In the genomic region with DNA sequence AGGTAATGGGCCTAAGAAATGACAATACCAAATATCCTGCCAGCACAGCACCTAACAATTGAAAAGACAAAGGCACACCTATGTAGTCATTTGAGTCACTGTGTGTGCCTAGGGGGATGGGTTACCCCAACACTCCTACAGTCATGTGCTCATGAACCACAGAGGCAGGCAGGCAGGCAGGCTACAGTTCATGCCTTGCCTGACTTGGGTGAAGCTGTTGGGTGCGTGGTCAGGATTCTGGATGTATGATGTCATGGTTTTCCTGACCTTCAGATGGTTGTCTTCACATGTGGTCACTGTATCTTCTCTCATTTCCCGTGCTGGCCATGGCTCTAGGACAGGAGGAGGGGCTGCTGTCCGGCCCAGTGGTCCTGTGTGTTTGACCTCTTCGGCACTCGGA, we compare ENCODE assay signal across 24 mouse cellular contexts. TPM values are rescaled to one million over a fixed set of nuclear protein-coding genes. Genes with fewer than 3 reads are reported as not detected.
A peak's percentile ranks its signal among the peaks of the same experiment; 100 is the strongest.
DNase-seq lines count a peak whose midpoint lies in the region; ATAC-seq and TF ChIP-seq lines count a peak whose summit lies in the region.
"Had no signal": no experiment of that assay in that cellular context is flagged by ENCODE, and none has a peak within 500 bp of the region (broad histone marks: within the 10 kb centered on the region; RNA-seq: fewer than 3 reads in every experiment).

No protein-coding gene starts in this region.

- ATAC-seq in forebrain, embryonic 13.5 days: 0 out of 2 replicates have a peak, but pooled peaks have one; percentile 46
- ATAC-seq in forebrain, postnatal 0 days: no peak
- ATAC-seq in midbrain, embryonic 12.5 days (ENCODE audit: low FRiP score, low read depth): 0 out of 2 replicates have a peak, but pooled peaks have one; percentile 27
- peak; percentile 70 for ATAC-seq in CD4-positive, CD25-positive, alpha-beta regulatory T cell, adult 4 months
- ATAC-seq in inflammation-experienced regulatory T-cells, adult 6 months: peak; percentile 76

- peaks cover 7% of the 10 kb centered on the region; the same call in 1 of the 2 replicates for H3K9me3 ChIP-seq in forebrain, embryonic 13.5 days (replicated peaks)
- no peaks in the 10 kb centered on the region for H3K9me3 ChIP-seq in forebrain, postnatal 0 days (ENCODE audit: low read length)
- H3K9me3 ChIP-seq in midbrain, embryonic 12.5 days: peaks cover 7% of the 10 kb centered on the region; the same call in 1 of the 2 replicates
- H3K9me3 ChIP-seq in midbrain, embryonic 10.5 days (replicated peaks): peaks cover 7% of the 10 kb centered on the region; the same call in 1 of the 2 replicates
- H3K9me3 ChIP-seq: embryonic facial prominence, embryonic 15.5 days; heart, embryonic 13.5 days; hindbrain, embryonic 15.5 days; limb, embryonic 15.5 days had no signal

- WGBS in forebrain, embryonic 13.5 days: 96% methylated on average over 5 of the region's 5 CpGs
- 93% methylated on average over 5 of the region's 5 CpGs for WGBS in forebrain, postnatal 0 days
- 99% methylated on average over 5 of the region's 5 CpGs for WGBS in midbrain, embryonic 12.5 days
- 95% methylated on average over 5 of the region's 5 CpGs for WGBS in midbrain, embryonic 10.5 days

- H3K27ac ChIP-seq in forebrain, embryonic 13.5 days: no peak overlapping the region
- H3K27ac ChIP-seq in forebrain, postnatal 0 days (ENCODE audit: low read depth, low read length): no peak overlapping the region
- H3K27ac ChIP-seq in midbrain, embryonic 12.5 days (replicated peaks): no peak overlapping the region
- H3K27ac ChIP-seq in midbrain, embryonic 10.5 days (replicated peaks): no peak overlapping the region
- H3K27ac ChIP-seq: embryonic facial prominence, embryonic 15.5 days; gastrocnemius, adult 2 months; heart, embryonic 13.5 days; hindbrain, embryonic 15.5 days; limb, embryonic 15.5 days had no signal

- no peak for DNase-seq in forebrain, postnatal 0 days
- DNase-seq in midbrain, embryonic 10.5 days (ENCODE audit: low spot score): no peak
- no peak for DNase-seq in embryo, embryonic 10.5 days (ENCODE audit: low spot score)
- DNase-seq in testis, postnatal 10 days (ENCODE audit: low spot score): no peak
- DNase-seq: adrenal gland, postnatal 14 days; cerebellum, adult 11-12 months; cerebellum, postnatal 25 days; gastrocnemius, adult 2 months; heart, postnatal 36 days; kidney, adult 18-20 months; kidney, postnatal 25 days; lung, embryonic 14.5 days; lung, postnatal 4 days; right cerebral cortex, postnatal 4 days; thymus, postnatal 14 days had no signal

- H3K4me1 ChIP-seq in forebrain, embryonic 13.5 days: no peaks in the 10 kb centered on the region
- no peaks in the 10 kb centered on the region for H3K4me1 ChIP-seq in forebrain, postnatal 0 days (ENCODE audit: insufficient read depth)
- H3K4me1 ChIP-seq in midbrain, embryonic 12.5 days: no peaks in the 10 kb centered on the region
- H3K4me1 ChIP-seq in midbrain, embryonic 10.5 days: no peaks in the 10 kb centered on the region
- H3K4me1 ChIP-seq: embryonic facial prominence, embryonic 15.5 days; hindbrain, embryonic 15.5 days; limb, embryonic 15.5 days had no signal

- no peak for TF ChIP-seq CTCF in forebrain, postnatal 0 days (IDR thresholded peaks at IDR 0.05; ENCODE audit: low read depth)

- peaks cover 54% of the 10 kb centered on the region for H3K36me3 ChIP-seq in forebrain, embryonic 13.5 days (ENCODE audit: poor library complexity, severe bottlenecking)
- H3K36me3 ChIP-seq in forebrain, postnatal 0 days (ENCODE audit: insufficient read depth): peaks cover 8% of the 10 kb centered on the region; the same call in 1 of the 2 replicates
- peaks cover 46% of the 10 kb centered on the region for H3K36me3 ChIP-seq in midbrain, embryonic 12.5 days
- peaks cover 87% of the 10 kb centered on the region for H3K36me3 ChIP-seq in midbrain, embryonic 10.5 days

- no peak overlapping the region for H3K9ac ChIP-seq in forebrain, embryonic 13.5 days
- no peak overlapping the region for H3K9ac ChIP-seq in forebrain, postnatal 0 days
- no peak overlapping the region for H3K9ac ChIP-seq in midbrain, embryonic 12.5 days (replicated peaks)
- H3K9ac ChIP-seq: embryonic facial prominence, embryonic 15.5 days; heart, embryonic 13.5 days; hindbrain, embryonic 15.5 days; limb, embryonic 15.5 days; lung, embryonic 14.5 days had no signal

- no peaks in the 10 kb centered on the region for H3K27me3 ChIP-seq in forebrain, embryonic 13.5 days
- no peaks in the 10 kb centered on the region for H3K27me3 ChIP-seq in forebrain, postnatal 0 days (ENCODE audit: insufficient read depth, low read length)
- no peaks in the 10 kb centered on the region for H3K27me3 ChIP-seq in midbrain, embryonic 12.5 days
- H3K27me3 ChIP-seq in midbrain, embryonic 10.5 days (ENCODE audit: low read depth, poor library complexity, severe bottlenecking): no peaks in the 10 kb centered on the region
- H3K27me3 ChIP-seq: embryonic facial prominence, embryonic 15.5 days; heart, embryonic 13.5 days; hindbrain, embryonic 15.5 days; limb, embryonic 15.5 days had no signal

- H3K4me3 ChIP-seq in forebrain, embryonic 13.5 days: no peak overlapping the region
- H3K4me3 ChIP-seq in forebrain, postnatal 0 days (ENCODE audit: low read depth, low read length): no peak overlapping the region
- H3K4me3 ChIP-seq in midbrain, embryonic 12.5 days: no peak overlapping the region
- H3K4me3 ChIP-seq in midbrain, embryonic 10.5 days: no peak overlapping the region
- H3K4me3 ChIP-seq: embryonic facial prominence, embryonic 15.5 days; gastrocnemius, adult 2 months; heart, embryonic 13.5 days; hindbrain, embryonic 15.5 days; limb, embryonic 15.5 days had no signal

- no peak overlapping the region for H3K4me2 ChIP-seq in forebrain, embryonic 13.5 days
- H3K4me2 ChIP-seq in forebrain, postnatal 0 days (ENCODE audit: low read depth): no peak overlapping the region
- no peak overlapping the region for H3K4me2 ChIP-seq in midbrain, embryonic 12.5 days (replicated peaks)
- H3K4me2 ChIP-seq: embryonic facial prominence, embryonic 15.5 days; heart, embryonic 13.5 days; hindbrain, embryonic 15.5 days; limb, embryonic 15.5 days; lung, embryonic 14.5 days had no signal

RNA-seq across cellular contexts. Expression of a gene that starts 39.8 kb away (rescaled TPM):
- 108 and 120 TPM in 2 replicates for polyA plus RNA-seq in forebrain, embryonic 13.5 days (2015; fragmentation: Nextera tagmentation; extraction: Ambion mirVana)
- total RNA-seq in forebrain, postnatal 0 days (2014; rRNA removed): 98.0 and 108 TPM in 2 replicates
- 73.7 and 81.8 TPM in 2 replicates for polyA plus RNA-seq in forebrain, postnatal 0 days (2015; fragmentation: Nextera tagmentation; extraction: Ambion mirVana)
- polyA plus RNA-seq in midbrain, embryonic 12.5 days (2016; fragmentation: Nextera tagmentation; extraction: Ambion mirVana): 128 TPM in 2 replicates
- 134 and 136 TPM in 2 replicates for polyA plus RNA-seq in midbrain, embryonic 10.5 days (2016; fragmentation: Nextera tagmentation; extraction: Ambion mirVana)
- polyA plus RNA-seq in CD4-positive, CD25-positive, alpha-beta regulatory T cell, adult 4 months (2017; shearing (Covaris generic)): 100 to 1,000 TPM; 134 to 140 TPM
- polyA plus RNA-seq in inflammation-experienced regulatory T-cells, adult 6 months (2017; shearing (Covaris generic)): 100 to 1,000 TPM; 127 to 133 (median 133) TPM

RNA-seq across cellular contexts. Expression of a gene that starts 41.6 kb away (rescaled TPM):
- polyA plus RNA-seq in forebrain, embryonic 13.5 days (2015; fragmentation: Nextera tagmentation; extraction: Ambion mirVana): 0.06 and 0.08 TPM in 2 replicates
- total RNA-seq in forebrain, postnatal 0 days (2014; rRNA removed): 0.10 TPM in 1 of 2 replicates, not detected in the other
- not detected in 2 replicates for polyA plus RNA-seq in forebrain, postnatal 0 days (2015; fragmentation: Nextera tagmentation; extraction: Ambion mirVana)
- 0.17 and 0.26 TPM in 2 replicates for polyA plus RNA-seq in midbrain, embryonic 12.5 days (2016; fragmentation: Nextera tagmentation; extraction: Ambion mirVana)
- polyA plus RNA-seq in midbrain, embryonic 10.5 days (2016; fragmentation: Nextera tagmentation; extraction: Ambion mirVana): 0.12 and 0.14 TPM in 2 replicates
- not detected for polyA plus RNA-seq in CD4-positive, CD25-positive, alpha-beta regulatory T cell, adult 4 months (2017; shearing (Covaris generic))
- not detected for polyA plus RNA-seq in inflammation-experienced regulatory T-cells, adult 6 months (2017; shearing (Covaris generic))
- total RNA-seq: gastrocnemius, adult 2 months; heart, postnatal 36 days had no signal
- polyA plus RNA-seq: embryonic facial prominence, embryonic 15.5 days; heart, embryonic 13.5 days; hindbrain, embryonic 15.5 days; limb, embryonic 15.5 days; lung, embryonic 14.5 days; midbrain, postnatal 0 days had no signal
